ENCODE assay signal across 25 mouse cellular contexts in genomic region chr9:25376209-25376608, GRCm38 (mm10).
"Had no signal": no experiment of that assay in that cellular context is flagged by ENCODE, and none has a peak within 500 bp of the region (broad histone marks: within the 10 kb centered on the region; RNA-seq: fewer than 3 reads in every experiment).

No protein-coding gene starts in this region.

- H3K27me3 ChIP-seq: heart, embryonic 12.5 days; heart, embryonic 15.5 days; hindbrain, embryonic 13.5 days; hindbrain, embryonic 15.5 days; kidney, embryonic 15.5 days; limb, embryonic 13.5 days; limb, embryonic 15.5 days; liver, embryonic 12.5 days had no signal

- H3K27ac ChIP-seq: heart, adult 2 months; heart, embryonic 15.5 days; hindbrain, embryonic 13.5 days; hindbrain, embryonic 15.5 days; kidney, embryonic 15.5 days; kidney, postnatal 0 days; limb, embryonic 13.5 days; limb, embryonic 15.5 days; liver, embryonic 12.5 days had no signal

- DNase-seq: gastrocnemius, postnatal 14 days; gastrocnemius, postnatal 36 days; heart, adult 11 months; heart, adult 2 months; heart, postnatal 14 days; heart, postnatal 36 days; kidney, adult 11 months; kidney, adult 2 months; kidney, adult 9 months; kidney, postnatal 14 days; kidney, postnatal 36 days; layer of hippocampus, adult 9-11 months; layer of hippocampus, postnatal 36 days; left cerebral cortex, postnatal 4 days had no signal

- H3K9me3 ChIP-seq: heart, embryonic 12.5 days; heart, embryonic 15.5 days; hindbrain, embryonic 13.5 days; hindbrain, embryonic 15.5 days; kidney, embryonic 15.5 days; limb, embryonic 13.5 days; limb, embryonic 15.5 days; liver, embryonic 12.5 days had no signal

- H3K4me2 ChIP-seq: heart, embryonic 12.5 days; heart, embryonic 15.5 days; hindbrain, embryonic 13.5 days; hindbrain, embryonic 15.5 days; kidney, embryonic 15.5 days; limb, embryonic 13.5 days; limb, embryonic 15.5 days; liver, embryonic 12.5 days had no signal

- ATAC-seq: hindbrain, postnatal 0 days; intestine, embryonic 16.5 days; liver, embryonic 12.5 days had no signal

- H3K4me1 ChIP-seq: heart, embryonic 12.5 days; hindbrain, embryonic 15.5 days; limb, embryonic 13.5 days; liver, embryonic 12.5 days had no signal

- H3K9ac ChIP-seq: heart, embryonic 12.5 days; heart, embryonic 15.5 days; hindbrain, embryonic 13.5 days; hindbrain, embryonic 15.5 days; kidney, embryonic 15.5 days; limb, embryonic 13.5 days; limb, embryonic 15.5 days; liver, embryonic 12.5 days had no signal

- H3K4me3 ChIP-seq: heart, adult 2 months; heart, embryonic 12.5 days; heart, embryonic 15.5 days; hindbrain, embryonic 13.5 days; hindbrain, embryonic 15.5 days; kidney, embryonic 15.5 days; limb, embryonic 13.5 days; limb, embryonic 15.5 days; liver, embryonic 12.5 days had no signal

- H3K36me3 ChIP-seq: heart, embryonic 12.5 days; heart, embryonic 15.5 days; hindbrain, embryonic 13.5 days; hindbrain, embryonic 15.5 days; kidney, embryonic 15.5 days; limb, embryonic 13.5 days; limb, embryonic 15.5 days; liver, embryonic 12.5 days had no signal
